Mouse (Mus musculus): ENCODE measurements at regions not wholly inside any gene's neighbourhood (a gene's known extent, or its start where the extent isn't known, plus 50 kb on each side); places are given as distances from the start of the nearest gene placed in this dataset.
A peak's percentile ranks its signal among the peaks of the same experiment; 100 is the strongest.

- no peak for DNase-seq (ENCODE audit: low spot score)
Measured at GRCm38 (mm10) chr6:93133940-93134339, 190.6 kb upstream of the Adamts9 start.

- DNase-seq (ENCODE audit: low spot score): no peak
Measured at GRCm38 (mm10) chr6:93130946-93131685, 187.8 kb upstream of the Adamts9 start.

- no peak for DNase-seq (ENCODE audit: low spot score)
Measured at GRCm38 (mm10) chr6:93119482-93119881, 176.2 kb upstream of the Adamts9 start.

- DNase-seq (ENCODE audit: low spot score): no peak
Measured at GRCm38 (mm10) chr6:93113361-93113760, 170.1 kb upstream of the Adamts9 start.

DNA sequence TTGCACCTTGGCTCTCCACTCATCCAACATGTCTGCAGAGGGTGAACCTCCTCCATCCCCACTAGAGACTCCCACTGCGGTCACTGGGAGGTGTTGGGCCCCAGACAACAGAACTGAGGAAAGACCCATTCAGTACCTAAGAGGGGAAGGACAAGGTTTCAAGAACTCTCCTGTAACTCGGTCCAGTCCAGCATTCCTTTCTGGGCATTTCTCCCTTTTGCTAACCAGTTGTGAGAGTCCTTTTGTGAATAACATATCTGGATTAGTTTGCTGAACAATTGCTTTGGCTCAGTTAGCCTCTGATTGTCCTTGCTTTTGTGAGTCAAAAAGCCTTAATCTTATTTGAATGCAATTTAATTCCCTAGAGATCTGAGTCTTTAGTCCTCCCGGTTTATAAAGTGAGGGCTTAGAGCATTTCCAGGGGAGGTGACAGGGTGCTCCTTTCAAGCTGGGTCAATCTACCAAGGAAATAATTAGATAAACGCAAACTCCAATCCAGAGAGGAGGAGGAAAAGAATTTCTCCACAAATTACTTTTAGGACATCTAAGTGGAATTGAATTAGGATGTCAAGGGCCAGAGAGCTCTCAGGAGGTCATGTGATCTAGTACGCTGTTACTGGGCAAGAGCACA is 151.6 kb upstream of the Adamts9 start:
- DNase-seq (ENCODE audit: low spot score): no peak

GRCm38 (mm10) chr6:93093770-93094169 is 150.5 kb upstream of the Adamts9 start:
- DNase-seq (ENCODE audit: low spot score): no peak

DNA sequence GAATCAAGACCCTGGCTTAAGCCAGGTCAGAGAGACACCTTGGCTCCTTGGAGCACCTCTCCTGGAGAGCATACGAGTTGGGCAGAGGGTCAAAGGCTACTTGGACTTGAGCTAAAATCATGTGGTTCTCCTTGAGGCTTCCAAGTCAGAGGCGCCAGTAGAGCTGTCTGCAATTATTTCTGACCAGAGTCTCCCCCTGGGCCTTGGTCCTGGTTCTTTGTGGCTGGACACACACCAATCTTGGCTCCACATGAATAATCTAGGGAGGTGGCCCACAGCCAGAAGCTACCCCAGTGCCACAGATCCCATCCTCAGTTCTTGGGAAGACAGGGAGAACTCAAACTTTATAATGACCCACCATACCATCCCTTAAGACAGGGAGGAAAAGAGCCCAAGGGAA is 144.0 kb upstream of the Adamts9 start:
- no peak for DNase-seq (ENCODE audit: low spot score)

DNA sequence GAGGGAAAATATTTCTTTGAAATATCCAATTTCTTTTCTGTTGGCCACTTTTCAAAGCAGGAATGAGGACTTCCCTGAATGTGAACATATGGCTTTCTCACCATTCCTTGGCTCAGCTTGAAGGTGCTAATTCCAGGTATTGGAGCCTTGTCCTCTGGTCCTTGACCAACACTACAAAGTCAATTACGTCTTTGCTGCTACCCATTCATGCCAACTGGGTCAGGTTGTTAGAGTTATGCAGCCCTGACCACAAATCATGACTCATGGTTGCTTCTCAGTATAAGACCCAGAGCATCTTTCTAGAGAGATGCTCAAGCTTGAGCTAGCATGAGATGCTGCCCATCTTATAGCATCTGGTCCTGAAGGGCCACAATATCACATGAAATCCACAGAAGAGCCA is 141.0 kb upstream of the Adamts9 start:
- DNase-seq (ENCODE audit: low spot score): no peak

DNA sequence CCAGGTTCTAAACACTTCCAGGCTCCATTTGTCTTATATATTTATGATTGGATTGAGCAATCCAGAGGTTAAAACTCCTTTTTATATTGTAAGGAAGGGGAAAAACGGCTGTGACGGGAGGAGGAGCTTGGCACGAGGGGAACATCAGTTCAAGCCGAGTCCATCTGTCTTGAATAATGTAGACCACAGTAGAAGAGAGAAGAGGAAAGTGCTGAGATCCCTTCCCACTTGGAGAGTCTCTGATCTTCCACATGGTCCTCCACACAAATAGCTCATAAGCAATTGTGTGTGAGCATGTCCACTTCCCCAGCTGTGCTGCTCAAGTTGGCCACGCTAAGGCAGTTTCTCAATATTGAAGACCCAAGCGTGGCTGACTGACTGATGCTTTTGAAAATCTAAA is 140.4 kb upstream of the Adamts9 start:
- DNase-seq (ENCODE audit: low spot score): no peak

GRCm38 (mm10) chr6:93082205-93082604 is 138.9 kb upstream of the Adamts9 start:
- DNase-seq (ENCODE audit: low spot score): no peak

DNA sequence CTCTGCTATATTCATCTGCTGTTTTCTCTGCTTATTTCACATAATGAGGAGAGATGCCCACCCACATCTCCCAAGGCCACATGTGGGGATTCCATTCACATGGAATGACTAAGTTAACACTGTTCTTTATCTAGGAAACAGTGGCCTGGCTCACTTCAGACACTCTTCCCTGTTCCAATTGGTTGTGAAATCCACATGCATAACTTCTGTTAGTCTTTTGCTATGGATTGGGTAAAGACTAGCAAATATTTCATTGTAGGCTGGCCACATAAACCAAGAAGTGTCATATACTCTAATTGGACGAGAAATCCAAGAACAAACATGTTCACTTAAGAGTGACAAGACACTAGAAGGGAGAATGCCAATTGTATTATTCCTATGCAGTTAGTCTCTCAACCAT is 133.4 kb upstream of the Adamts9 start:
- no peak for DNase-seq (ENCODE audit: low spot score)

GRCm38 (mm10) chr6:93075867-93076266 is 132.6 kb upstream of the Adamts9 start:
- no peak for DNase-seq (ENCODE audit: low spot score)

DNA sequence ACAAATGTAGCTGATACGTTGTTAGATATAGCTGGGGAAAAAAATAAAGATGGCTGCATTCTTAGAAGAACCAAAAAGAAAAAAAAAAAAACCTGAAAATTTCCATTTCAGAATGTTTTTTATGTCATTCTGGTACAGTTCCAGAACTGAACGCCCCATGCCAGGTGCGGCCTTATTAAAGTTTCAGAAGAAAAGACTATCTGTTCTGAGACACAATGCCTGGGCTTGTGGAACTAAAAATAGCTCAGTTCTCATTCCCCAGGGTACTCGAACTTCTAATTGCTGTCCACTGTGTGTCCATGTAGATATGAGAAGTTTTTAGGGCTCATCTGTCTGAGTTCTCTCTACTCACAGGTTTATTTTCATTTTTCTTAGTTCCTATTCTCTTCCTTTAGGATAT is 131.7 kb upstream of the Adamts9 start:
- DNase-seq (ENCODE audit: low spot score): no peak

GRCm38 (mm10) chr6:93070916-93071315 is 127.6 kb upstream of the Adamts9 start:
- DNase-seq (ENCODE audit: low spot score): no peak

DNA sequence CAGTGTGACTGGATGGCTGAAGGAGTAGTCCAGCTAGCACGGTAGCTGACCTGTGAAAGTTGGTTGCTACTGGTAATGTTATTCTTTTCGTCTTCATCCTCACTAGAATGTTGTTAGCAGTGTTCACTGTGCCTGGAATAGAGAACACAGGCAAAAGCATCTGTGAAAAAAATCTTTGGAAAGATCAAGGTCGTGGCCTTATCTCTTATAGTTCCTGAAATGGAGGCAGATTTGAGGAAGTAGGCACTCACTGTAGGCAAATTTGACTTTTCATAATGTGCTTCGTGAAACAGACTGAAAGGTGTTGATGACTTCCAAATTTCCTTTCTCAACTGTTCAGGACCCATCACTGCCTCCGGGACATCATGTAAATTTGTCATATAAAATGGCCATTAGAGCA is 124.5 kb upstream of the Adamts9 start:
- no peak for DNase-seq (ENCODE audit: low spot score)

GRCm38 (mm10) chr6:93066553-93067376 is 123.5 kb upstream of the Adamts9 start:
- DNase-seq (ENCODE audit: low spot score): peak; percentile 9

- peak; percentile 66 for DNase-seq (ENCODE audit: low spot score)
Measured at GRCm38 (mm10) chr6:93065917-93066552, 122.7 kb upstream of the Adamts9 start.

- no peak for DNase-seq (ENCODE audit: low spot score)
Measured at GRCm38 (mm10) chr6:93065366-93065765, 122.1 kb upstream of the Adamts9 start.

DNA sequence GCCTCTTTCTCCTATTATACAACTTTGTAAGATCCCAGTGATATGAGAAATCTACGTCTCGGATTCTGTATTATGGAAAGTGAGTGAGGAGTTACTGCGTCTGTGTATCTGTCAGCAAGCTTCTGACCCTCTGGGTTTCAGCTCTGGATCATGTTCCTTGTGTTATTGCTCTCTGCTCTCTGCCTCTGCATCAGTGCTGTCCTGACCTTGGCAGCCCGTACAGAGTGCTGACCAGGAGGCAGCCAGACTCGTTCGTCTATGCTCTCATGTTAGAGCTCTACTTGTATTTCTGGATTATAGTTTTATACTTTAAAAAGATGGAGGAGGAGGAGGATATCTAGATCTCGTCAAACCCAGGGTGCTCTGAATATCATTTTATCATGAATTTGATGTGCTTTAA is 121.1 kb upstream of the Adamts9 start:
- DNase-seq (ENCODE audit: low spot score): peak; percentile 14

- DNase-seq (ENCODE audit: low spot score): no peak
Measured at GRCm38 (mm10) chr6:93061741-93062140, 118.4 kb upstream of the Adamts9 start.

DNA sequence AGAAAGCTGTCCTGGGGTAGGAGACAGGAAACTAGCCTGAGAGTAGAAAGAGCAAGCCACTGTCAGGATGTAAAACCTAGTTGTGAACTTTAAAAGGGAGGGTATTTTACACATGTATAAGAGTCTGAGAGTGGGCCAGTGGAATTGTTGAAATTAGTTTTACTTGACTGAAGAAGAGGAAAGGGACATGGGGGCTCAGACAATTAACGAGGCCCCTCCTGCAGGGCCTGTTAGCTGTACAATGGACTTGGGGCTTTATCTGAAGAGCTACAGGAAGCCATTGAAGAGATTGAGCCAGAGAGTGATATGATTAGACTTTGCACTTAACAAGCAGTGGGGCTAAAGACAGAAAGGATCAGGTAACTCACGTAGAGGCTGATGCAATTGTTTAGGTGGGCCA is 102.2 kb upstream of the Adamts9 start:
- DNase-seq (ENCODE audit: low spot score): no peak

- DNase-seq (ENCODE audit: low spot score): no peak
Measured at GRCm38 (mm10) chr6:93041041-93041440, 97.7 kb upstream of the Adamts9 start.
